Mouse (Mus musculus) midbrain, embryonic 14.5 days (tissue): Measurements from ENCODE around the gene Cuta. TPM values are rescaled to one million over a fixed set of nuclear protein-coding genes. Genes with fewer than 3 reads are reported as not detected.
A peak's percentile ranks its signal among the peaks of the same experiment; 100 is the strongest.
"Not testable (repeated sequence)": the region's sequence is repeated elsewhere in the genome, so short reads cannot be mapped to it uniquely, and the experiment has no call there.

ENCODE experiments used
- ATAC-seq: fragments of 200-750 bp; cut with Nextera tagmentation; 2 replicates; pipeline ENCODE4 v1.8.0; 2017; ENCODE audit warnings: moderate number of reproducible peaks, moderate library complexity; ENCODE audit not compliant: low FRiP score, low TSS enrichment
- DNase-seq: peaks from one replicate; pipeline ENCODE4 v3.0.0-alpha.2; 2015
- H3K27ac ChIP-seq: fragments of 300-500 bp; sonication (generic); replicated peaks from 2 replicates; pipeline ENCODE4 v1.5.1; 2014; ENCODE audit warnings: mild to moderate bottlenecking, low read depth, low read length, moderate library complexity
- H3K27me3 ChIP-seq: fragments of 300-500 bp; sonication (generic); 2 replicates; pipeline ENCODE4 v1.6.1; 2014; ENCODE audit warnings: low read length, control low read depth, mixed read lengths; ENCODE audit not compliant: control insufficient read depth, insufficient read depth
- H3K36me3 ChIP-seq: fragments of 300-500 bp; sonication (generic); 2 replicates; pipeline ENCODE4 v1.6.1; 2014; ENCODE audit warnings: low read length, control low read depth; ENCODE audit not compliant: control insufficient read depth, insufficient read depth
- H3K4me1 ChIP-seq: fragments of 300-500 bp; sonication (generic); 2 replicates; pipeline ENCODE4 v1.6.1; 2014; ENCODE audit warnings: mild to moderate bottlenecking, antibody characterized with exemption, low read length, control low read depth; ENCODE audit not compliant: control insufficient read depth, insufficient read depth
- H3K4me2 ChIP-seq: fragments of 300-500 bp; sonication (generic); 2 replicates; pipeline ENCODE4 v1.6.1; 2014; ENCODE audit warnings: mild to moderate bottlenecking, low read length, moderate library complexity
- H3K4me3 ChIP-seq: fragments of 300-500 bp; sonication (generic); replicated peaks from 2 replicates; pipeline ENCODE4 v1.5.1; 2014; ENCODE audit warnings: low read depth, low read length
- H3K9ac ChIP-seq: fragments of 300-500 bp; sonication (generic); replicated peaks from 2 replicates; pipeline ENCODE4 v1.6.1; 2014; ENCODE audit warnings: mild to moderate bottlenecking, low read length, moderate library complexity
- H3K9me3 ChIP-seq: fragments of 300-500 bp; sonication (generic); 2 replicates; pipeline ENCODE4 v1.6.1; 2016; ENCODE audit warnings: low read length, control low read depth, mixed read lengths; ENCODE audit not compliant: control insufficient read depth
- WGBS: fragments of 180-500 bp; shearing (Covaris S2); extraction: QIAGEN DNeasy Blood & Tissue Kit; methylation state at CpG from one replicate; pipeline ENCODE4 v1.1.7; 2014; 5-methylcytosine and 5-hydroxymethylcytosine counted together
- polyA plus RNA-seq: library from polyadenylated mRNA; unstranded; fragments of >200 nt; fragmentation: Nextera tagmentation; extraction: Ambion mirVana; gene quantifications from 2 replicates; pipeline ENCODE4 v1.2.1, GENCODE M21; 2014

Gene Cuta
- polyA plus RNA-seq, 1 experiment from 2014 or later, result 108 TPM

DNA sequence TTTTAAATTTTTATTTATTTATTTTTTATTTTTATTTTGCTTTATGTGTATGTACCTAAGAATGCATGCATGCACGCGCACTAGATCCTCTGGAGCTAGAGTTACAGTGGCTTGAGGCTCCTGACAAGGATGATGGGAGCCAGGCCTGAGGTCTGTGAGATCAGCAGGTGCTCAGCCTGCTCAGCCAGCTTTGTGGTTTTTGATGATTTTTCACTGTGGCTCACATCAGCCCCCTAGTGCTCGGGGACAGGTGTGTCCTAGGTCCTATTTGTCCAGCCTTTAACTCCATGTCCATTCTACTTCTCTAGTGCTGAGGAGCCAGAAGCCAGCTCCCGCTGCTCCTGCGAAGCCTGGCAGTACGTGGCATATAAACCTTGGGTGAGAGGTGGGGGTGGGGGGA lies 17.0 kb downstream of the Cuta start:
- H3K27ac ChIP-seq, H3K4me3 ChIP-seq, H3K36me3 ChIP-seq, H3K9ac ChIP-seq, DNase-seq, ATAC-seq, H3K4me1 ChIP-seq, H3K4me2 ChIP-seq, H3K9me3 ChIP-seq, H3K27me3 ChIP-seq: not testable (repeated sequence)
- 96% methylated on average over 5 of the region's 6 CpGs for WGBS

- ATAC-seq, H3K4me2 ChIP-seq, H3K4me3 ChIP-seq, H3K27me3 ChIP-seq, DNase-seq, H3K36me3 ChIP-seq, H3K4me1 ChIP-seq, H3K27ac ChIP-seq, H3K9me3 ChIP-seq, H3K9ac ChIP-seq: not testable (repeated sequence)
- WGBS, result 81% methylated on average over 2 of the region's 2 CpGs
Measured at GRCm38 (mm10) chr17:26919516-26919915, 19.9 kb downstream of the Cuta start.

GRCm38 (mm10) chr17:26918343-26918742 lies 21.0 kb downstream of the Cuta start:
- Histone ChIP-seq H3K36me3 (no peaks in the 10 kb centered on the region), H3K4me2 (peak overlapping the region; percentile 7; the same call in 1 of the 2 replicates), H3K27ac (no peak overlapping the region), H3K9ac (no peak overlapping the region), H3K4me3 (no peak overlapping the region), H3K27me3 (no peaks in the 10 kb centered on the region), H3K4me1 (no peaks in the 10 kb centered on the region), H3K9me3 (no peaks in the 10 kb centered on the region)
- 72% methylated on average over 2 of the region's 2 CpGs for WGBS
- no peak for DNase-seq
- no peak for ATAC-seq

- not testable (repeated sequence) for H3K27me3 ChIP-seq, H3K27ac ChIP-seq, H3K9me3 ChIP-seq, DNase-seq, H3K36me3 ChIP-seq, H3K4me1 ChIP-seq, ATAC-seq
- H3K9ac ChIP-seq, result peak overlapping the region; percentile 54; the same call in 1 of the 2 replicates
- WGBS, result under 1% methylated on average over 12 of the region's 12 CpGs
- H3K4me2 ChIP-seq, result peak overlapping the region; percentile 64
- H3K4me3 ChIP-seq, result peak overlapping the region; percentile 53
Measured at GRCm38 (mm10) chr17:26917560-26917959, 21.8 kb downstream of the Cuta start.

DNA sequence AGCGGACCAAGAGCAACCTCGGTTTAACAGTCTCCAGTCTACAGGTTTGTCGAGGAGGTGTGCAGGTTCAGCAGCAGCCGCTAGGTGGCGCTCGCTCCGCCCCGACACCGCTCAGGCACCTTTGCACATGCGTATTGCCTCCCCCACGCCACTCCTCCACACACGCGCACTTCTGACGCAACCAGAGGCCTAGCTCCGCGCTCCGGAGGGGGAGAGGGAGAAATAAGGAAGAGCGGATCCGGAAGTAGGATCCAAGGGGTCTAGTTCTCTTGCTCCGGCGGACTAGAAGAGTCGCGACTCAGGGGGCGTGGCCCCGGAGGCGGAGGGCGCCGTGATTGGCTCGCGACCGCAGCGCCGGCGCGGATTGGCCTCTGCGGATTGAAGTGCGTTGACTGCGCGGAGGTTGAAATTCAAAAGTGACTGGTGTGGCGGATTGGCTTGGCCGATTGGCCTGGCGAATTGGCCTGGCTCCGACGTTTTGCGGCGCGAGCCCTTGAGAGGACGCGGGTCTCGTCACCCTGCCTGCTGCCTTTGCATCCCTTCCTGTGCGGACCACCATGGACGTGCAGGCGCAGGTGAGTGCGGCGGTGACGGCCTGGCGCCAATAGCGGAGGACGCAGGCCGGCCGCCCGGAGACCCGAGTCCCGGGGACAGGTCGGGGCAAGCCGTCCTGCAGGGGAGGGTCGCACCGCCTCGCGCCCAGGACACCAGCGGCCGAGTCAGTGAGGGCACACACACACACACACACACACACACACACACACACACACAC lies 22.5 kb downstream of the Cuta start, which contains the start of gene Kifc5b:
Gene Kifc5b (plus strand): TSS at position 381 of the 772 bp plus-strand sequence.
- no peak within 1 kb of the TSS for H3K27ac ChIP-seq

DNA sequence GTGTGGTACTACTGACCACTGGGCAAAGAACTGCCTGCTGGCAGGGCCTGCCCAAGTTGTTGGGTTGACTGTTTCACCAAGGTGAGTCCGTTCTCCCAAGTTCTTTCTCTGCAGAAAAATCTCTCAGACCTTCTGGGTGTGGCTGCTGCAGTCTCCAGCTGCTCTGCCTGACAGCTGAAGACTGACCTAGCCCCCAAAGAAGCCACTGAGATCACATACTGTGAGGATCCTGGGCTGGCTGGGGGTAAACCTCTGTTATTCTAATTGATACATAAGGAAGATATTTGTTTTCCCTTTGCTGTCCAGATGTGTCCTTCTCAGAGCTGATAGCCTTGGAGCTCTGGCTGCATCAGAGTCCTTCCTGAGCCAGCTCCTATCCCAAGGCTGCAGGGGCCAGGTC lies 24.1 kb downstream of the Cuta start:
- Histone ChIP-seq H3K9ac (no peak overlapping the region), H3K27ac (no peak overlapping the region), H3K4me1 (no peaks in the 10 kb centered on the region), H3K4me3 (no peak overlapping the region), H3K4me2 (no peak overlapping the region), H3K27me3 (no peaks in the 10 kb centered on the region), H3K36me3 (no peaks in the 10 kb centered on the region), H3K9me3 (no peaks in the 10 kb centered on the region)
- ATAC-seq (no peak), DNase-seq (no peak)
- 47% methylated on average over 1 of the region's 1 CpGs for WGBS

More for the DNA sequence above, 22.5 kb downstream of the Cuta start, which contains the start of gene Kifc5b:
- Histone ChIP-seq H3K27me3 (no peaks in the 10 kb centered on the region), H3K4me3 (peak within 1 kb of the TSS; percentile 53), H3K4me1 (no peaks in the 10 kb centered on the region), H3K36me3 (no peaks in the 10 kb centered on the region), H3K9ac (peak within 1 kb of the TSS; percentile 54), H3K9me3 (no peaks in the 10 kb centered on the region), H3K4me2 (peak within 1 kb of the TSS; percentile 64)
- DNase-seq (peak; percentile 100), ATAC-seq (peak; percentile 100)
- under 1% methylated on average over 72 of the region's 72 CpGs for WGBS

DNA sequence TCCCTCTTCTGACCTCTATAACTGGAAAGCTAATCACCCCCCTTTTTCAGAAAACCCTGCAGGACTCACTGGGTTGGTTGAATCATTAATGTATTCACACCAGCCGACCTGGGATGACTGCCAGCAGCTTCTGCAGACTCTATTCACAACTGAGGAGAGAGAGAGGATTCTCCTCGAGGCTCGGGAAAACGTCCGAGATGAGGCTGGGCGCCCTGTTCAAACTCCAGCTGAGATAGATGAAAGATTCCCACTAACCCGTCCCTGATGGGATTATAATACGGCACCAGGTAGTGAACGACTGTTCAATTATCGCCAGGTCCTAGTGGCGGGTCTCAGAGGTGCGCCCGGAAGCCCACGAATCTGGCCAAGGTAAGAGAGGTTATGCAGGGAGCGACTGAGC lies 31.9 kb downstream of the Cuta start:
- not testable (repeated sequence) for H3K4me2 ChIP-seq, H3K4me1 ChIP-seq, ATAC-seq, DNase-seq, H3K27ac ChIP-seq, H3K9ac ChIP-seq, H3K9me3 ChIP-seq, H3K4me3 ChIP-seq, H3K36me3 ChIP-seq, H3K27me3 ChIP-seq
- 79% methylated on average over 14 of the region's 15 CpGs for WGBS

GRCm38 (mm10) chr17:26904320-26904719 lies 35.0 kb downstream of the Cuta start:
- ATAC-seq (no peak), DNase-seq (no peak)
- H3K9ac ChIP-seq, result no peak overlapping the region
- H3K27ac ChIP-seq, result no peak overlapping the region
- no peaks in the 10 kb centered on the region for H3K4me1 ChIP-seq
- no peak overlapping the region for H3K4me3 ChIP-seq
- 65% methylated on average over 5 of the region's 5 CpGs for WGBS
- no peaks in the 10 kb centered on the region for H3K9me3 ChIP-seq
- H3K27me3 ChIP-seq, result no peaks in the 10 kb centered on the region
- H3K36me3 ChIP-seq, result no peaks in the 10 kb centered on the region
- no peak overlapping the region for H3K4me2 ChIP-seq

GRCm38 (mm10) chr17:26900916-26901315 lies 38.5 kb downstream of the Cuta start:
- no peaks in the 10 kb centered on the region for H3K4me1 ChIP-seq
- H3K9ac ChIP-seq, result no peak overlapping the region
- DNase-seq (no peak), ATAC-seq (no peak)
- no peaks in the 10 kb centered on the region for H3K27me3 ChIP-seq
- H3K27ac ChIP-seq, result no peak overlapping the region
- WGBS, result 85% methylated on average over 6 of the region's 6 CpGs
- H3K36me3 ChIP-seq, result no peaks in the 10 kb centered on the region
- H3K9me3 ChIP-seq, result no peaks in the 10 kb centered on the region
- H3K4me3 ChIP-seq, result no peak overlapping the region
- H3K4me2 ChIP-seq, result no peak overlapping the region
